Mouse (Mus musculus): ENCODE results near the gene Ifitm1.
A peak's percentile ranks its signal among the peaks of the same experiment; 100 is the strongest.

Gene Ifitm1

DNA sequence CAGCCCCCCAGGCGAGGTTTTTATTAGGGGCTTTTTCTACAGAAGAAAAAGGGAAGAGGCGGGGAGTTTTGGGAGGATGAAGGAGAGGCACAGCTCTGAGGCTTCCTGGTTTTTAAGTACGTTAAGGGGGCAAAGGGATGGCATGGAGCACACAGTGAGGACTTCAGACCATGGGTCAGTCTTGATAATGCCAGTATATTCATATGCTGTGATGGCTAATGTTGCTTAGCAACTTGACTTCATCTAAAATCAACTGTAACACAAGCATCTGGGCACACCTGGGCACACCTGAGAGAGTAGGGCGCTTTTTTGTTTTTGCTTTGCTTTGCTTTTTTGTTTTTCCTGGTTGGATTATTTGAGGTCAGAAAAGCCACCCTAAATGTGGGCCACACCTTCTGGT is at the start of gene Ifitm1:
TSS of gene Ifitm1 (plus strand) at position 301 of the 400 bp plus-strand sequence.
- DNase-seq (ENCODE audit: low read depth, low spot score), result no peak

DNA sequence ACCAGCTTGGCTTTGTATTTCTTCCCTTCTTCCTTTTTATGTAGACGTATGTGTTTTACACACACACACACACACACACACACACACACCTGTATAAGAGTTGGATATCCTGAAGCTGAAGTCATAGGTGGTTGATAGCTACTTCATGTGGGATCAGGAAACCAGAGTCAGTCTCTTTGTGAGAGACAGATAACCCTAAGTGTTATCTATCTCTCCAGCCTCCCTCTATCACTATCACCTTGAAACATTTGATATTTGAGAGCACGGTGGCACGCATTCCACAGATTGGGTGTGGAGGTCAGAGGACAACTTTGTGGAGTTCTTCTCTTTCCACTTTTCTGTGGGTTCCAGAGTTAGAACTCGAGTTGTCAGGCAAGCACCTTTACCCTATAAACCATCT is 47.1 kb upstream of the Ifitm1 start:
- no peak for DNase-seq (ENCODE audit: low read depth, low spot score)

DNA sequence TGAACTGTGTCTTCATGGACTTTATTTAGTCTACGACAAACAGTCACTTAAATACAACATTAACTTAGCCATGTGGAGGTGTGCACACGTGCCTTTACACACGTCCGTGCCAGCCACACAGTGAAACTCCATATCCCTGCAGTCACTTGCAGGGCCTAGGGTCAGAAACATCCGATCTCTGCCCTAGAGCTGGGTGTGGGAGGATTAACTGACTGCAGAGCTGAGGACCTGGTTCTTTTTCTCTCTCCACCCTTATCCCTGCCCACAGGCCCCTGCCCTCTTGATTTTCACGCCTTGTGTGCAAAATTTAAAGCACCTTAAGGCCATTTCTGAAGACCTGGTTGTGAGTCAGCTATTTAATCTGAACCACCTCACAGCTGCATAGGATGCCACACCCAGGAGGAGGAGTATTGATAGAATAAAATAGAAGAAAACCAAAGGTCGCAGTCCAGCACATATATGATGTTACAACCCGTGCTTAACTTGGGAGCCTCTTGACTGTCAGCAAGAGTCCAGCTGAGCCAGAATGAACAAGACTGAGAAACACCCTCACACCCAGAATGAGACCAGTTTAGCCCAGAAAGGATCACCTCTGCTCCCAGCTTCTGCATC is 46.5 kb upstream of the Ifitm1 start, which contains the start of gene Nlrp6:
TSS of gene Nlrp6 (plus strand) at position 485 of the 612 bp plus-strand sequence.
- DNase-seq (ENCODE audit: low read depth, low spot score), result no peak

DNA sequence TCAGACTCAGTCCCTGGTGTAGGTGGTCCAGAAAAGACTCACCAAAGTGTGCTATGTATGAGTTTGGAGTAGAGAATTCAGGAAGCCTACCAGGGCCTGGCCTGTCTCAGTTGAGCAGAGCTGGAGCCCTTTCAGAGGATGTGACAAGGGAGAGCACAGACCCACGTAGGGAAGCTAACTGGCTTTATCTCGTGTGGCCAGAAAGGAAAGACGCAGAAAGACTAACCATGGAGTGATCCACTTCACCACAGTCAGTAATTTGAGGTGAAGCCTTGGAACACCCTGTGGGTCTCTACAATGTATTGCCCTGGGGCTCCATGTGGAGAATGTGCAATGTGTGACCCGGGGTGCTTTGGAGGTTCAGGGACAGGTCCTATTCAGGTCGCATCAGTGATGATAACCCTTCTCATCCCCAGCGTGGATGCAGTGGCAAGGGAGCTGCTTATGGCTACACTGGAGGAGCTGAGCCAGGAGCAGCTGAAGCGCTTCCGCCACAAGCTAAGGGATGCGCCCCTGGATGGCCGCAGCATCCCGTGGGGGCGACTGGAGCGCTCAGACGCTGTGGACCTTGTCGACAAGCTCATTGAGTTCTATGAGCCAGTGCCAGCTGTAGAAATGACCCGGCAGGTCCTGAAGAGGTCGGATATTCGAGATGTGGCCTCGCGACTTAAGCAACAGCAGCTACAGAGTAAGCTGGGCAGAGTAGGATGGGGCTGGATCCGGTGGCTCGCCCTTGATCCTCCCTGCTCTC is 45.6 kb upstream of the Ifitm1 start:
- no peak for DNase-seq (ENCODE audit: low read depth, low spot score)

DNA sequence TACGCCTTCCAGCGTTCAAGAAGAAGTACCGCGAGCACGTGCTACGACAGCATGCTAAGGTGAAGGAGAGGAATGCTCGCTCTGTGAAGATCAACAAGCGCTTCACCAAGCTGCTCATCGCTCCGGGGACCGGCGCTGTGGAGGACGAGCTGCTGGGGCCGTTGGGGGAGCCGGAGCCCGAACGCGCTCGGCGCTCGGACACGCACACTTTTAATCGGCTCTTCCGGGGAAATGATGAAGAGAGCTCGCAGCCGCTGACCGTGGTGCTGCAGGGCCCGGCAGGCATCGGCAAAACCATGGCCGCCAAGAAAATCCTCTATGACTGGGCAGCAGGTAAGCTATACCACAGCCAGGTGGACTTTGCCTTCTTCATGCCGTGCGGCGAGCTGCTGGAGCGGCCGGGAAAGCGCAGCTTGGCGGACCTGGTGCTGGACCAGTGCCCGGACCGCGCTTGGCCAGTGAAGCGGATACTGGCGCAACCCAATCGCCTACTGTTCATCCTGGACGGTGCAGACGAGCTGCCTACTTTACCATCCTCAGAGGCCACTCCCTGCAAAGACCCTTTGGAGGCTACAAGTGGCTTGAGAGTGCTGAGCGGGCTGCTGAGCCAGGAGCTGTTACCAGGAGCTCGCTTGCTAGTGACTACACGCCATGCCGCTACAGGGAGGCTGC is 44.5 kb upstream of the Ifitm1 start:
- no peak for DNase-seq (ENCODE audit: low read depth, low spot score)

DNA sequence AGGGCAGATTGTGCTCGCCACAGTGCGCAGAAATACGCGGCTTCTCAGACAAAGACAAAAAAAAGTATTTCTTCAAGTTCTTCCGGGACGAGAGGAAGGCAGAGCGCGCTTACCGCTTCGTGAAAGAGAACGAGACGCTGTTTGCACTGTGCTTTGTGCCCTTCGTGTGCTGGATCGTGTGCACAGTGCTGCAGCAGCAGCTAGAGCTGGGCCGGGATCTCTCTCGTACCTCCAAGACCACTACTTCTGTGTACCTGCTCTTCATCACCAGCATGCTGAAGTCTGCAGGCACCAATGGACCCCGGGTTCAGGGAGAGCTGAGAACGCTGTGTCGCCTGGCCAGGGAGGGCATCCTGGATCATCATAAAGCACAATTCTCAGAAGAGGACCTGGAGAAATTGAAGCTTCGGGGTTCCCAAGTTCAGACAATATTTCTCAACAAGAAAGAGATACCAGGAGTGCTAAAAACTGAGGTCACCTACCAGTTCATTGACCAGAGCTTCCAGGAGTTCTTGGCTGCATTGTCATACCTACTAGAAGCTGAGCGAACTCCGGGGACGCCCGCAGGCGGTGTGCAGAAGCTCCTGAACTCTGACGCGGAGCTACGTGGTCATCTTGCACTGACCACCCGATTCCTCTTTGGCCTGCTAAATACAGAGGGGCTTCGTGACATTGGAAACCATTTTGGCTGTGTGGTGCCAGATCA is 43.8 kb upstream of the Ifitm1 start:
- no peak for DNase-seq (ENCODE audit: low read depth, low spot score)

DNA sequence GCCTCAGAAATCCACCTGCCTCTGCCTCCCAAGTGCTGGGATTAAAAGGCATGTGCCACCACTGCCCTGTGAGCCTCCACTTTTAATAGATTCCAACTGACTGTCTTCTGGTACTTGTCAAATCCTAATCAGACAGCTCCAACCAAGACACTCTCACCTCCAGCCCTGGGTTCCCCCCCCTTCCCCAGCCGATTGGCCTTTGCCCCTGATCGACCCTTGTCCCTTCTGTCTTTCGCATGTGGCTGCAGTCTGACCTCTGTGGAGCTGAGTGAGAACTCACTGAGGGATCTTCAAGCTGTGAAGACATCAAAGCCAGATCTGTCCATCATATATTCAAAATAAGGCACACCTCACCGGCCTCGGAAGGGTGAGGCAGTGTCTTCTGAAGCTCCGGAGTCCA is 39.8 kb upstream of the Ifitm1 start:
- DNase-seq (ENCODE audit: low read depth, low spot score), result no peak

DNA sequence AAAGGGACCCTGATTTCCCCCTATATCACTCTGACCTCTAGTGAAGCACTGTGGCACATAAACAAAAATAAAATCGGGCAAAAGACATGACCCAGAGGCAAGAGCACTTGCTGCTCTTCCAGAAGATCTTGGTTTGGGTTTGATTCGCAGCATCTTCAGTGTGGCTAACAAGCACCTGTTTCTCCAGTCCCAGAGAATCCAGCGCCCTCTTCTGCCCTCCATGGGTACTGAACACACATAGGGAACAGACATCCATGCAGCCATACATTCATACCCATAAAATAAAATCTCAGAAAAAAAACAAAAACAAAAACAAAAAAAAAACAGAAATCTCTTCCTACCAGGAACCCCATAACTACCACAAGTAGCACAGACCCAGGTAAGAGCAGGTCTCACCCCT is 28.6 kb upstream of the Ifitm1 start:
- no peak for DNase-seq (ENCODE audit: low read depth, low spot score)

DNA sequence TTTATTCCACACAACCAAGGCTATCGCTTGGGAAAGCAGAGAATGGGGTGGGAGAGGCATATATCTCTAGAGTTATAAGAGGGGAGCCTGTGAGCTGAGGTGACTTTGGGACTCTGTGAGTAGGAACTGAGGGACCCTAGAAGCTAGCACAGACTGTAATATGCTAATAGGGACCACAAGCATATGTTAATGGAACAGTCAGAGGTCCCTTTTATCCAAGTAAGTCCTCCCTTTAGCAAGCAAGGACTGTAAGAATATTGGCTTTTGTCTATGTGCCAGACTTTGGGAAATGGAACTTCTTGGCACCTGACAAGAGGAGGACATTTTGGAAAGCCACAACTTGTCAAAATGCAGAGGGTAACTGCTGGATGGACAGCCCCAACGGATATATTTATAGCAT is 28.1 kb upstream of the Ifitm1 start:
- no peak for DNase-seq (ENCODE audit: low read depth, low spot score)

DNA sequence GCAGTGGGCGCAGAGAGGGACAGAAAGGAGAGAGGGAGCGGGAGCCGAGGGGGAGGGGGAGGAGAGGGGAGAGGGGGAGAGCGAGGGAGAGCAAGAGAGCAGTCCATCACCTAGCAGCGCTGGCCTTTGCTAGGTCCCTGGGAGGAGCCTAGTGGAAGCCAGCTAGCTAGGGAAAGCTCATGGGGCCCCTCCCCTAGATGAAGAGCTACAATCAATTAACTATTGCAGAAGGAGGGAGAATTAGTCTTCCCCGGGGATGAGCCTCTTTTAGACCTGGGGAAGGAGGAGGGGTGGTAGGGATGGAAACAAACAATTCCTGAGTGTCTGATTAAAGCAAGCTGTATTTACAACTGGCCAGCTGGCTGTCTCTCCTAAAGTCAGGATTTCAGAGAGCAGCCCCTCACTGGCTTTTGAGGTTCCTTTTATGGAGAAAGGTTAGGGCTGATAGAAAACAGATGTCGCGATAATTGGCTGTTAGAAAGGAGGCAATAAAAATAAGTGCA is 27.3 kb upstream of the Ifitm1 start:
- no peak for DNase-seq (ENCODE audit: low read depth, low spot score)

DNA sequence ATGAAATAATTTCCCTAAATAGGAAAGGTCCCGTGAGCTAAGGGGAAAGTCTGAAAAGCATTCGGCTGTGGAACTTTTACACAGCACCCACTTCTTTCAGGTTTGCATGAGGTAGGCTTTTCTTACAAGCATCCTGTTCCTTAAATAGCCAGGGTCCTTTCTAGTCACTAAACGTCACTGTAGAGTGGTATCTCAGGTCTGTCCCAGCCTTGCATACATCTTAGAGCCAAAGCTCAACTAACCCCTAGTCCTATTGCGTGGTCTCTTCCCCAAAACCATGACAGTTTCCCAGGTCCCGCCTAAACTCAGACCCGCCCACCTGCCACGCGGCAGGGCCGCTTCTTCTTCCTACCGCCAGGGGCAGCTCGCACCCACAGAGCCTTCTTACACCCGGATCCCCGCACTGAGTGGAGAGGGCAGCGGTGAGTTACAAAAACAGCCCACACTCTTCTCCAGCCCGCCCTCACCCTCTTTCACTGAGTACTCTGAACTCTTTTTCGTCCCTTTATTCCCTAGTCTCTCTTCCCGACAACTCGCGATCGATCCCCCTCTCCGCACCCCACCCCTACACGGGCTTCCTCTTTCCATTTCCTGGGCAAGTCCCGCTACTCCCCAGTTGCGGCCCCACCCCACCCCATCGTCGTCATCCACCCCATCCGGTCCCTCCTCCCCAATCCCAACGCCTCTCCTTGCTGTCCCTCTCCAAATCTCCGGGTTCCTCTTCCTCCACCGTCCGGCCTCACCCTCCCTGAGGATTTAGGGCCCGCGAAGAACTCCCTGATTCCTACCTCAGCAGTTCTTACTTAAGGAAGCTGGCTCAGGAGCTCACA is 25.6 kb upstream of the Ifitm1 start, which contains the start of gene Pgghg:
TSS of gene Pgghg (plus strand) at position 170 of the 830 bp plus-strand sequence.
- peak; percentile 21 for DNase-seq (ENCODE audit: low read depth, low spot score)

DNA sequence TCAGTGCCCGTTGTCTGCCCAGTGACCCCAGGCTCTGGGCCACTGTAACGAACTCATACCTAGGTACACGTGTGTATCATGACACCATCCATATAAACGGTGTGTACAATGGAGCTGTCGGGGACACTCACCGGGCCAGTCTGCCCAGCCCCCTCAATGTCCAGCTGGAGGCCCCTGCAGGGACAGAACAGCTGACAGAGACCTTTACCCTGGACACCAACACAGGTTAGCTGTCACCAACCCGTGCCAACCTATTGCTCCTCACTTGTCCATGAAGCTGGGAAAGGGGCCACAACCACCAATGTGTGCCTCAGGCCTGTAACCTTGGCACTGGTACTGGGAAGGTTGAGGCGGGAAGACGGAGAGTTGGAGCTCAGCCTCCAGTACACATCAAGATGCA is 24.7 kb upstream of the Ifitm1 start:
- no peak for DNase-seq (ENCODE audit: low read depth, low spot score)

DNA sequence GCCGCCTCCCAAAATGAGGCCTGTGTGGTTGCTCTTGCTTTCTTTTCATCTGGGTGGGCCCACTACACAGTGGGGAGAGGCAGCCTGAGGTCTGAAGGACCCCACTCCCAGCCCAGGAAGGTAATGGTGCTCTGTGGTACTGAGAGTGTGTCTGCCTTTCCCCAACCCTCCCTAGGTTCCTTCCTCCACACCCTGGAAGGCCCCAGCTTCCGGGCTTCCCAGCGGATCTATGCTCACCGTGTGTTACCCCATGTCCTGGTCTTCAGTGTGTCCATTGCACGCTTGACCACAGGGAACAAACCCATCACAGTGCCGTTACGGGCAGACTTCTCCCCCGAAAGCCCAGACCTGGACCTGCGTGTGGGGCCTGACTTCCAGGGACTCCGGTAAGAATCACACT is 24.2 kb upstream of the Ifitm1 start:
- DNase-seq (ENCODE audit: low read depth, low spot score), result no peak

DNA sequence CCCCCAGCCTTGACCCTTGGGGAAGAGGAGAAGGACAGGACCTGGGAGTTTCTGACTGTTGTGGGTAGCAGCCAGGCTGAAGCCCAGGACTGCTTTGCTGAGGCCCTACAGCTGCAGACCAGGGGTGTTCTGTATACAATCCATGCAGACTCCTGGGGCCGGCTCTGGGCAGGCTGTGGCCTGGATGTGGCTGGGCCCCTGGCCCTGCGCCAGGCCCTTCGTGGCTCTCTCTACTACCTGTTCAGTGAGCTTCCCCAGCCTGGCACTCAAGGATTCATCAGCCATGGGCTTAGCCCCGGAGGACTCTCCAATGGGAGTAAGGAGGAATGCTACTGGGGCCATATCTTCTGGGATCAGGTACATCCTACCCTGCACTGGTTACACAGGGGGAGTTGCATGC is 23.7 kb upstream of the Ifitm1 start:
- no peak for DNase-seq (ENCODE audit: low read depth, low spot score)

DNA sequence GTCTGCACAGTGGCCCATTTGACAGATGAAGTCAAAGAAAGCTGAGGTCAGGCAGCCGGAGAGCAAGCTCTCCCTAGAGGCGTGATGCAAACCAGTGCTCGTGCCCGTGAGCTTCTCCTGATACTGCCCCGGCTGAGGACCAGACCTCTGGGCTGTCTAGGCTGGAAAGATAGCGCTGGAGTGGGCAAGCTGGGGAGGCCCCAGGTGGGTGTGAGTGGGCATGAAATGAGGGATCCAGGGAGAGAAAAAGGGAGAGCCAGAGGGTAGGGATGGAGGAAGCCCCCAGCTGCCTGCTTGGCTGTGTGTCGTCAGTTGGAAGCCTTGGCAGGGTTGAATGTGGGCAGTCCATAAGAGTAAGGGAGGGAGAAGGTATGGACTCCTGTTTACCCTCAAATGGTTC is 22.8 kb upstream of the Ifitm1 start:
- DNase-seq (ENCODE audit: low read depth, low spot score), result no peak

DNA sequence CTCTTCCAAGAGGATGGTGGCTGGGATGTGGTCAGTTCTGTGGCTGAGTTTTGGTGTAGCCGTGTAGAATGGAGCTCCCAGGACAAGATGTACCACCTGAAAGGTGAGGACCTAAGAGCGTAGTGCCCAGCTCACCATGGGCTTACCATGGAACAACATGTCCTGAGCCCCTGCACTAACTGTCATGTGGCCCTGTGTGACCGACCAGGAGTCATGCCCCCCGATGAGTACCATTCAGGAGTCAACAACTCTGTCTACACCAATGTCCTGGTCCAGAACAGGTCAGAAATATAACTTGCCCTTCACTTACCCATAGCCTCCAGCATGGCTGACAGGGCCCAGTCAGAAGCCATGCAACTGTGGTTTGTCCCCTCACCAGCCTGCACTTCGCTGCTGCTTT is 21.8 kb upstream of the Ifitm1 start:
- DNase-seq (ENCODE audit: low read depth, low spot score), result no peak

DNA sequence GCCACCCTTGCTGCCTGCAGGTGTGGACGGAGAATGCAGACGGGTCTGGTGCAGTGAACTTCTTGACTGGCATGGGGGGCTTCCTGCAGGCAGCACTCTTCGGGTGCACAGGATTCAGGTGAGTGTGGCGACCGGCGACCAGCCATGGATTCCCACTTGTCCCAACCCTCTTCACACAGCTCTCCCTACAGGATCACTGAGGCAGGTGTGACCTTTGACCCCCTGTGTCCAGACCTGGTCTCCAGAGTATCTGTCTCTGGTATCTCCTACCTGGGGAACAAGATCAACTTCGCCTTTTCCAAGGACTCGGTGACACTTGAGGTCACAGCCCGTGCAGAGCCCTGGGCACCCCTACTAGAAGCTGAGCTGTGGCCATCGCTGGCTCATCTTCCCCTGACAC is 20.7 kb upstream of the Ifitm1 start:
- no peak for DNase-seq (ENCODE audit: low read depth, low spot score)

DNA sequence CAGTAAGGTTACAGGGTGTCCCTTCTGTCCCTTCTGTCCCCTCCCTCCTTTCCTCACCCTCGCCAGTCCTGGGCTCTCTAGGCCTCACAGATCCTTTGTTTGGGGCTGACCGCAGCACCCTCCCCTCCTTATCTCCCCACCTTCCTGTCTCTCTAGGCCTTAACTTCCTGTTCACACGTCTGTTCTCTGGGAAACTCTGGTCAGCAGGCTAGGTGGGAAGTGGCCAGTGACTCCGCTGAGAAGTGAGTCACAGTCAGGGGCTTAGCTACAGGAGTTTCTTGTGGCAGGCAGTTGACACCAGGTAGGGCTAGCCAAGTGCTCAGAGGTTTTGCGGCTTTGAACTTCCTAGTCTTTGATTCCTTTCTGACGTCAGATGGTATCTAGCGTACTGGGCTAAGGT is 20.0 kb upstream of the Ifitm1 start:
- no peak for DNase-seq (ENCODE audit: low read depth, low spot score)

DNA sequence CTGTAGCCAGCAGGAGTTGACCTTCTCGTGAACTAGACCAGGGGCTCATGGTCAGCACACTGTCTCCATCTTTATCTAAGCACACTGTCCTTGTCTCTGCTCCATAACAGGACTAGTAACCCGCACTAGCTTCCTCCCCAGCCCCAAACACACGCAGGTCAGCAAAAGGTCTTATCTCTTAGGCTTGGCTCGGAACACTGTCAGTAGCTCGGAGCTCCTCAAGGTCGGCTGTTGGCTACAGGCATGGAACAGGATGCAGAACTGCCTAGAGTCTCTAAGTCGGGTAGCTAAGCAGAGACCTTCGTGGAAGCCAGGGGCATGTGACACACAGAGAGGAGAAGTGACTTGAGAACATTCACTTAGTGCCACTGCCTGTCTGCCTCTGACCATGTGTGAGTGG is 18.9 kb upstream of the Ifitm1 start:
- no peak for DNase-seq (ENCODE audit: low read depth, low spot score)

DNA sequence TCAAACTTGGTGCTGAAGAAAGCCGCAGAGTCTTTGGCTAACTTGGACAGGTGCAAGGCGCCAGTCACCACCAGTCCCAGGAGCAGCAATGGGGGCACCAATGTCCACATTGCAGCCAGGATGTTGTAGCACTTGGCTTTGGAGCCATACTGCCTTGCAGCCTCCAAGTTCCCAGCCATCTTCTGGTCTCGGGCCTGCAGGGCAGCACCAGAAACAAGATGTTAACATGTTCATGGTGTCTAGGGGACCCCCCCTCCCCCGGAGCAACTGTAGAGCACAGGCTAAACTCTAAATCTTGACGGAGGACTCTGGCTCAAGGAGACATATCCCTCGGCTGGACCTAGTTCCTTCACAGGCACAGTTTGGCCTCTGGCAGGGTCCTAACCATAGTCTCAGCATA is 17.8 kb upstream of the Ifitm1 start:
- DNase-seq (ENCODE audit: low read depth, low spot score), result no peak
